Mouse (Mus musculus) ES-E14 (cell line): ENCODE measurements around the gene Chchd10. TPM values are rescaled to one million over a fixed set of nuclear protein-coding genes. Genes with fewer than 3 reads are reported as not detected.

Source experiments
- DNase-seq: peaks from one replicate; pipeline ENCODE4 v3.0.0-alpha.2; 2013; ENCODE audit warnings: low read depth, low spot score
- H3K27ac ChIP-seq: 2 replicates; pipeline ENCODE4 v1.5.1; 2012; ENCODE audit warnings: low read depth, mild to moderate bottlenecking, low read length, moderate library complexity, mixed read lengths; ENCODE audit not compliant: poor library complexity, insufficient read depth, severe bottlenecking
- H3K36me3 ChIP-seq: 2 replicates; pipeline ENCODE4 v1.6.1; 2012; ENCODE audit warnings: mild to moderate bottlenecking, low read length, moderate library complexity, mixed read lengths; ENCODE audit not compliant: control insufficient read depth, poor library complexity, insufficient read depth, severe bottlenecking
- H3K4me1 ChIP-seq, 2 experiments: fragments of 150-350 bp in 1 of 2; sonication (generic) in 1 of 2; 2 replicates each; pipeline ENCODE4 v1.6.1; 2012; ENCODE audit warnings: low read length in 2 of 2, mild to moderate bottlenecking in 1 of 2, mixed read lengths in 1 of 2; ENCODE audit not compliant: control insufficient read depth in 2 of 2, insufficient read depth in 2 of 2, poor library complexity in 1 of 2
- H3K4me3 ChIP-seq, 2 experiments: fragments of 150-350 bp in 1 of 2; sonication (generic) in 1 of 2; 2 replicates each; pipeline ENCODE4 v1.5.1; 2012; ENCODE audit warnings: low read length in 2 of 2, low read depth in 1 of 2, mild to moderate bottlenecking in 1 of 2, mixed read lengths in 1 of 2; ENCODE audit not compliant: insufficient read depth in 1 of 2, poor library complexity in 1 of 2, severe bottlenecking in 1 of 2
- H3K9ac ChIP-seq: 2 replicates; pipeline ENCODE4 v1.6.1; 2012; ENCODE audit warnings: low read depth, mild to moderate bottlenecking, low read length, mixed read lengths; ENCODE audit not compliant: poor library complexity, insufficient read depth, severe bottlenecking
- H3K9me3 ChIP-seq: fragments of 150-350 bp; sonication (generic); 2 replicates; pipeline ENCODE4 v1.6.1; 2012; ENCODE audit warnings: low read depth, mild to moderate bottlenecking, low read length; ENCODE audit not compliant: control insufficient read depth, insufficient read depth
- CHD2 ChIP-seq: IDR thresholded peaks from 2 replicates; pipeline ENCODE4 v1.6.1; 2014; ENCODE audit warnings: mild to moderate bottlenecking, low read depth, low read length, inconsistent platforms
- HCFC1 ChIP-seq: IDR thresholded peaks from 2 replicates; pipeline ENCODE4 v1.6.1; 2012; ENCODE audit warnings: low read length, inconsistent platforms, borderline replicate concordance; ENCODE audit not compliant: insufficient read depth
- MAFK ChIP-seq: IDR thresholded peaks from 2 replicates; pipeline ENCODE4 v1.6.1; 2014; ENCODE audit warnings: mild to moderate bottlenecking, low read depth, low read length, inconsistent platforms; ENCODE audit not compliant: insufficient read depth
- ZC3H11A ChIP-seq: IDR thresholded peaks from 2 replicates; pipeline ENCODE4 v1.6.1; 2012; ENCODE audit warnings: low read depth, mild to moderate bottlenecking, inconsistent platforms, low read length, borderline replicate concordance
- ZNF384 ChIP-seq: IDR thresholded peaks from 2 replicates; pipeline ENCODE4 v1.6.1; 2012; ENCODE audit warnings: low read depth, low read length, inconsistent platforms
- in situ Hi-C, 2 experiments: fragments of 600-800 bp; cut with MboI; formaldehyde crosslinking; loops; one replicate each; pipeline ENCODE4 v1.15.1; 2025; ENCODE audit warnings: low sequenced_read_pairs in 2 of 2, inconsistent platforms in 1 of 2; ENCODE audit not compliant: unreplicated experiment in 2 of 2
- total RNA-seq: library from RNA; depleted of rRNA; stranded (reverse); fragments of 300-350 nt; gene quantifications from 2 replicates; pipeline ENCODE4 v1.2.3, GENCODE M21; 2012; rRNA removed

Gene Chchd10
- total RNA-seq, 1 experiment: 435 TPM

DNA sequence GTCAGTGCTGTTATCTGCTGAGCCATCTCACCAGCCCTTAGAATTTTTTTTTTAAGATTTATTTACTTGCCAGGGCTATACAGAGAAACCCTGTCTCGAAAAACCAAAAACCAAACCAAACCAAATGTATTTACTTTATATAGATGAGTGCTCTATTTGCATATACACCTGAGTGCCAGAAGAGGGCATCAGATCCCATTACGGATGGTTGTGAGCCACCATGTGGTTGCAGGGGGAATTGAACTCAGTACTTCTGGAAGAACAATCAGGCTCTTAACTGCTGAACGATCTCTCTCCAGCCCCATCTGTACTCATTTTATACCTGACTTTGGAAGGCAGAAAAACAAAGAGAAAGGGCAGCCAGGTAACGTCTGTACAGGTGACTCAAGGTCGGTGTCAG is 42.3 kb downstream of the Chchd10 start:
- Histone ChIP-seq H3K4me1 (peaks cover 2 to 12% of the 10 kb centered on the region in 2 experiments; a peak in 2 of 4 replicates), H3K27ac (no peak overlapping the region), H3K36me3 (no peaks in the 10 kb centered on the region), H3K9ac (no peak overlapping the region), H3K4me3 (no peak overlapping the region), H3K9me3 (no peaks in the 10 kb centered on the region)
- in situ Hi-C loops: no loop called here
- peak; percentile 54 for DNase-seq
- TF ChIP-seq CHD2: no peak
- TF ChIP-seq ZC3H11A: peak; percentile 87
- no peak for TF ChIP-seq HCFC1
- peak; percentile 67; the same call in 1 of the 2 replicates for TF ChIP-seq ZNF384

DNA sequence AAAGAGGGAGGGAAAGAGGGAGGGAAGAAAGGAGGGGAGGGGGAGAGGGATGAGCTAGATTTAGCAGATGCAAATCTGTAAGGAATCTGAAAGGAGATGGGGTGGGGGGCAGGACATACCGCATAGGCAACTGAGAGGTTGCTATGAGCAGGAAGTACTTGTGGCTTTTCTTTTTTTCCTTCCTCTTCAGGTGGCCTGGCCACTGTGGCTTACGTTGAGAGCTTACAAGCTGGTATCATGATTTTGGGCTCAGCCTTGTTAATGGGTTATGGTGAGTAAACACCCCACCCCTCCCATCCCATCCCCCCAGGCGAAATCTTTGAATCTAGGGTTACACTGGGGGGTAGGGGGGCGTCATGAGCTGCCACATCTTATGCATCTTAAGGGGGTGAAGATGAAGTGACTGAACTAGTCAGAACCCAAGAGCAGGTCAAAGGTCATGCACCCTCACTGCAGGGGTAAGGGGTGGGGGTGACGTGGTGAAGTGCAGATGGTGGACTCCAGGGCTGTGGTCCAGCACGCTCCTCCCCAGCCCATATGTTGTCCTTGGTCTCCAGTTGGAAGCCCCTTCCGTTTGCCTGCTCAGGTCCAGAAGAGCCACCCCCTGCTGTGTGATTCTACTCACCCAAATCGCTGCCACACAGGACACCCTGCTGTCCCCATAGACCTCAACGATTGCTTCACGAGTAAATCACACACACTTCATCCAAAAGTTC is 45.3 kb downstream of the Chchd10 start:
- H3K4me3 ChIP-seq: no peak overlapping the region
- no peak overlapping the region for H3K9ac ChIP-seq
- DNase-seq: no peak
- H3K36me3 ChIP-seq: no peaks in the 10 kb centered on the region
- no peak overlapping the region for H3K27ac ChIP-seq
- in situ Hi-C loops: no loop called here
- H3K4me1 ChIP-seq: peaks cover 2 to 12% of the 10 kb centered on the region in 2 experiments; a peak in 2 of 4 replicates
- TF ChIP-seq ZNF384: no peak
- no peak for TF ChIP-seq MAFK
- TF ChIP-seq HCFC1: no peak
- TF ChIP-seq CHD2: no peak
- TF ChIP-seq ZC3H11A: no peak
- no peaks in the 10 kb centered on the region for H3K9me3 ChIP-seq

DNA sequence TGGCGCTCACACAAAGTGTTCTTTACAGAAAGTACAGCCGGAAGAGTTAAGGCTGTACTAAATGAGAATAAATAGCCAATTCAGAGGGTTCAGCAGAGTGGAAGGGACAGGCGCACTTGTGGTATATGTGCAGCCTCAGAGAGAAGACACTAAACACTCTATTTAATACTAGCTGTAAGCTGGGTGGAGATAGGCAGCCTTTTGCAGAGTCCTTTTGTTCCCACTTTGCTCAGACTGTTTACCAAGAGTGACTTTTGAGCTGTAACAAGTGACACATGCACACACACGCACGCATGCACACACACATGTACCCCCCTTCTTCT is 45.9 kb downstream of the Chchd10 start:
- TF ChIP-seq ZC3H11A (no peak), HCFC1 (no peak), MAFK (no peak), CHD2 (no peak), ZNF384 (no peak)
- Histone ChIP-seq H3K4me1 (peaks cover 2 to 11% of the 10 kb centered on the region in 2 experiments; a peak in 2 of 4 replicates), H3K27ac (no peak overlapping the region), H3K9me3 (no peaks in the 10 kb centered on the region), H3K36me3 (no peaks in the 10 kb centered on the region), H3K9ac (no peak overlapping the region), H3K4me3 (no peak overlapping the region)
- no peak for DNase-seq
- in situ Hi-C loops: no loop called here

DNA sequence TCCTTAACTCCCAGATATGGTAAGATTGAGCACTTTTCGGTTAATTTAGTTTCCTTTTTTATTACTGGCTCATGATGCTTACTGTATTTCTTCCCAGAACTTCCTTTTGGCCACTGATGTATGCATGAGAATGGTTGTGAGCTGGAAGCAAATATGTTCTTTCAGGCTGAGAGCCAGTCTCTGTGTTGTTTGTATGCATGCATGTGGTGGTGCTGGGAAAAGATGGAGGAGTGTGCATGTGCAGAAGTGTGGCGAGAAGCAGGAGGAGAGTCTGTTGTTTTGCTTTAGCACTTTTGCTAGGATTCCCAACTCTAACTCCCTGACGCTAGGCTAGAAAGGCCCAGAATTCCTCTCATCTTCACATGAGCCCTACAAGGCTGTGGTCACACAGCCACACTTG is 46.5 kb downstream of the Chchd10 start:
- H3K4me1 ChIP-seq: peaks cover 2 to 6% of the 10 kb centered on the region in 2 experiments; a peak in 2 of 4 replicates
- in situ Hi-C loops: no loop called here
- no peak overlapping the region for H3K4me3 ChIP-seq
- no peak overlapping the region for H3K9ac ChIP-seq
- TF ChIP-seq HCFC1: no peak
- no peak for TF ChIP-seq CHD2
- TF ChIP-seq MAFK: no peak
- TF ChIP-seq ZNF384: no peak
- H3K9me3 ChIP-seq: no peaks in the 10 kb centered on the region
- no peak overlapping the region for H3K27ac ChIP-seq
- DNase-seq: no peak
- no peaks in the 10 kb centered on the region for H3K36me3 ChIP-seq

Other genes starting within 250 kb of the Chchd10 start
- gene Cabin1, start 168.8 kb upstream of the Chchd10 start, total RNA-seq: 59.0 and 73.4 TPM in 2 replicates
- 79.3 and 84.4 TPM in 2 replicates for gene Ddt, start 159.7 kb upstream of the Chchd10 start, total RNA-seq
- gene Gm20441, start 152.2 kb upstream of the Chchd10 start, total RNA-seq: not detected in 2 replicates
- 3.4 and 4.4 TPM in 2 replicates for gene Gstt3, start 151.7 kb upstream of the Chchd10 start, total RNA-seq
- 5.8 and 10.7 TPM in 2 replicates for gene Gstt1, start 134.5 kb upstream of the Chchd10 start, total RNA-seq
- not detected in 2 replicates for gene Gstt4, start 110.6 kb upstream of the Chchd10 start, total RNA-seq
- gene Gstt2, start 95.7 kb upstream of the Chchd10 start, total RNA-seq: 17.8 and 35.8 TPM in 2 replicates
- 1,434 and 2,185 TPM in 2 replicates for gene Mif, start 72.9 kb upstream of the Chchd10 start, total RNA-seq
- gene Derl3, start 39.7 kb upstream of the Chchd10 start, total RNA-seq: 19.9 and 28.1 TPM in 2 replicates
- 75.3 and 84.4 TPM in 2 replicates for gene Smarcb1, start 11.5 kb upstream of the Chchd10 start, total RNA-seq
- 52.4 and 137 TPM in 2 replicates for gene Mmp11, start 3.4 kb downstream of the Chchd10 start, total RNA-seq
- 1.1 and 2.9 TPM in 2 replicates for gene Gm867, start 7.5 kb downstream of the Chchd10 start, total RNA-seq
- gene Vpreb3, start 9.9 kb downstream of the Chchd10 start, total RNA-seq: 0.98 and 1.5 TPM in 2 replicates
- 4.2 and 6.4 TPM in 2 replicates for gene Gm5134, start 21.4 kb downstream of the Chchd10 start, total RNA-seq
- 22.1 and 31.6 TPM in 2 replicates for gene Zfp280b, start 99.5 kb downstream of the Chchd10 start, total RNA-seq
- gene Slc5a4b, start 177.8 kb downstream of the Chchd10 start, total RNA-seq: 7.1 and 11.0 TPM in 2 replicates
- 0.18 TPM in 1 of 2 replicates, not detected in the other for gene Slc5a4a, start 214.3 kb downstream of the Chchd10 start, total RNA-seq